In the genomic region with DNA sequence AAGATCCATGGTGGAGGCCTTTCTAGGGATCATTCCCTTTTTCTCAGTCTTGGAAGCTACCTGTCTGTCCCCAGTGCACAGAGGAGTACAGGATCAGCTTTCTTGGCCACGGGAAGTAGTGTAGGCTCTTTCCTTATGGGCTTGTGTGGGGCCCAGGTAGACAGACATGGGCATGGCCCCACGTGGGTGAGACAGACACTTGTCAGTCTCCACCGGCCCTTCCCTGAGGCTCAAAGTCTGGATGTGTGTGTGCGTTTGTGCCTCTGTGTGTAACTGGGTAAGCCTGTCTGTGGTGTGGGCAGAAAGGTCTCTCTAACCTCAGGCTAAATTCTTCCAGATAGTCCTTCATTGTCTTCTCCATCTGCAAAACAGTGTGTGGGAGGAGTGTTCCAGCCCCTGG, we compare ENCODE assay signal across 21 mouse cellular contexts. TPM values are rescaled to one million over a fixed set of nuclear protein-coding genes. Genes with fewer than 3 reads are reported as not detected.
DNase-seq lines count a peak whose midpoint lies in the region; ATAC-seq and TF ChIP-seq lines count a peak whose summit lies in the region.
"Had no signal": no experiment of that assay in that cellular context is flagged by ENCODE, and none has a peak within 500 bp of the region (broad histone marks: within the 10 kb centered on the region; RNA-seq: fewer than 3 reads in every experiment).

No protein-coding gene starts in this region.

- 56% methylated on average over 4 of the region's 4 CpGs for WGBS in kidney, postnatal 0 days
- WGBS in lung, embryonic 15.5 days: 58% methylated on average over 4 of the region's 4 CpGs
- 50% methylated on average over 4 of the region's 4 CpGs for WGBS in embryonic facial prominence, embryonic 11.5 days
- WGBS in intestine, embryonic 16.5 days: 54% methylated on average over 4 of the region's 4 CpGs
- 66% methylated on average over 4 of the region's 4 CpGs for WGBS in hindbrain, embryonic 10.5 days

- no peaks in the 10 kb centered on the region for H3K27me3 ChIP-seq in kidney, postnatal 0 days (ENCODE audit: insufficient read depth, low read length)
- no peaks in the 10 kb centered on the region for H3K27me3 ChIP-seq in lung, embryonic 15.5 days
- H3K27me3 ChIP-seq in embryonic facial prominence, embryonic 11.5 days (ENCODE audit: control insufficient read depth, insufficient read depth, low read length): no peaks in the 10 kb centered on the region; the same call in 1 of the 2 replicates
- H3K27me3 ChIP-seq in intestine, embryonic 16.5 days (replicated peaks; ENCODE audit: control insufficient read depth, insufficient read depth, low read length): no peaks in the 10 kb centered on the region
- H3K27me3 ChIP-seq in hindbrain, embryonic 10.5 days (ENCODE audit: insufficient read depth, poor library complexity, severe bottlenecking): peaks cover 15% of the 10 kb centered on the region; the same call in 1 of the 2 replicates
- H3K27me3 ChIP-seq: embryonic facial prominence, embryonic 15.5 days; limb, embryonic 13.5 days had no signal

- no peaks in the 10 kb centered on the region for H3K9me3 ChIP-seq in kidney, postnatal 0 days (replicated peaks; ENCODE audit: low read length)
- H3K9me3 ChIP-seq in lung, embryonic 15.5 days: no peaks in the 10 kb centered on the region
- H3K9me3 ChIP-seq in embryonic facial prominence, embryonic 11.5 days (replicated peaks; ENCODE audit: control insufficient read depth, low read length): no peaks in the 10 kb centered on the region
- no peaks in the 10 kb centered on the region for H3K9me3 ChIP-seq in intestine, embryonic 16.5 days (ENCODE audit: control insufficient read depth, low read length)
- no peaks in the 10 kb centered on the region for H3K9me3 ChIP-seq in hindbrain, embryonic 10.5 days
- H3K9me3 ChIP-seq: embryonic facial prominence, embryonic 15.5 days; forebrain, embryonic 15.5 days; G1E; heart, embryonic 10.5 days; limb, embryonic 13.5 days; midbrain, embryonic 12.5 days had no signal

- H3K36me3 ChIP-seq in kidney, postnatal 0 days (ENCODE audit: insufficient read depth, low read length): no peaks in the 10 kb centered on the region
- no peaks in the 10 kb centered on the region for H3K36me3 ChIP-seq in lung, embryonic 15.5 days
- H3K36me3 ChIP-seq in embryonic facial prominence, embryonic 11.5 days (replicated peaks; ENCODE audit: control insufficient read depth, insufficient read depth, low read depth, low read length): no peaks in the 10 kb centered on the region
- H3K36me3 ChIP-seq in intestine, embryonic 16.5 days (ENCODE audit: control insufficient read depth, insufficient read depth, low read length): no peaks in the 10 kb centered on the region
- H3K36me3 ChIP-seq in hindbrain, embryonic 10.5 days: no peaks in the 10 kb centered on the region
- H3K36me3 ChIP-seq: embryonic facial prominence, embryonic 15.5 days; forebrain, embryonic 15.5 days; G1E; heart, embryonic 10.5 days; limb, embryonic 13.5 days; midbrain, embryonic 12.5 days had no signal

- peak overlapping the region; percentile 55 for H3K27ac ChIP-seq in kidney, postnatal 0 days
- H3K27ac ChIP-seq in lung, embryonic 15.5 days: peak overlapping the region; percentile 54; the same call in 1 of the 2 replicates
- no peak overlapping the region for H3K27ac ChIP-seq in embryonic facial prominence, embryonic 11.5 days (replicated peaks; ENCODE audit: low read depth, low read length)
- peak overlapping the region; percentile 71 for H3K27ac ChIP-seq in intestine, embryonic 16.5 days (ENCODE audit: low read length)
- H3K27ac ChIP-seq in hindbrain, embryonic 10.5 days: no peak overlapping the region
- H3K27ac ChIP-seq: embryonic facial prominence, embryonic 15.5 days; forebrain, embryonic 15.5 days; heart, embryonic 10.5 days; layer of hippocampus, adult 2 months; limb, embryonic 13.5 days; macrophage; midbrain, embryonic 12.5 days had no signal

- no peak overlapping the region for H3K9ac ChIP-seq in kidney, postnatal 0 days (ENCODE audit: low read depth, low read length)
- no peak overlapping the region for H3K9ac ChIP-seq in lung, embryonic 15.5 days
- 0 out of 2 replicates have a peak overlapping the region, but pooled peaks have one; percentile 2 for H3K9ac ChIP-seq in embryonic facial prominence, embryonic 11.5 days (replicated peaks; ENCODE audit: low read length)
- H3K9ac ChIP-seq in intestine, embryonic 16.5 days (ENCODE audit: low read depth, low read length): 0 out of 2 replicates have a peak overlapping the region, but pooled peaks have one; percentile 25
- H3K9ac ChIP-seq: embryonic facial prominence, embryonic 15.5 days; forebrain, embryonic 15.5 days; limb, embryonic 13.5 days; midbrain, embryonic 12.5 days had no signal

- no peak for TF ChIP-seq CTCF in kidney, postnatal 0 days (IDR thresholded peaks at IDR 0.05; ENCODE audit: low read depth)

- H3K4me2 ChIP-seq in kidney, postnatal 0 days (ENCODE audit: low read length): no peak overlapping the region
- H3K4me2 ChIP-seq in lung, embryonic 15.5 days: no peak overlapping the region
- no peak overlapping the region for H3K4me2 ChIP-seq in embryonic facial prominence, embryonic 11.5 days (ENCODE audit: low read depth, low read length)
- no peak overlapping the region for H3K4me2 ChIP-seq in intestine, embryonic 16.5 days (ENCODE audit: low read depth, low read length)
- H3K4me2 ChIP-seq: embryonic facial prominence, embryonic 15.5 days; forebrain, embryonic 15.5 days; limb, embryonic 13.5 days; midbrain, embryonic 12.5 days had no signal

- peaks cover 3% of the 10 kb centered on the region; the same call in 1 of the 2 replicates for H3K4me1 ChIP-seq in kidney, postnatal 0 days (replicated peaks; ENCODE audit: insufficient read depth, low read length)
- peaks cover 13% of the 10 kb centered on the region for H3K4me1 ChIP-seq in lung, embryonic 15.5 days
- no peaks in the 10 kb centered on the region for H3K4me1 ChIP-seq in embryonic facial prominence, embryonic 11.5 days (ENCODE audit: control insufficient read depth, insufficient read depth, low read length)
- H3K4me1 ChIP-seq in intestine, embryonic 16.5 days (ENCODE audit: control insufficient read depth, insufficient read depth, low read length): peaks cover 15% of the 10 kb centered on the region
- peaks cover 27% of the 10 kb centered on the region for H3K4me1 ChIP-seq in hindbrain, embryonic 10.5 days (replicated peaks)
- H3K4me1 ChIP-seq: forebrain, embryonic 15.5 days; midbrain, embryonic 12.5 days had no signal

- no peak for DNase-seq in kidney, postnatal 0 days (ENCODE audit: low spot score)
- DNase-seq in kidney, postnatal 4 days: no peak
- DNase-seq in lung, postnatal 10 days: no peak
- DNase-seq in embryonic facial prominence, embryonic 11.5 days (ENCODE audit: low spot score): no peak
- DNase-seq in hindbrain, embryonic 10.5 days (ENCODE audit: low spot score): no peak
- no peak for DNase-seq in layer of hippocampus, adult 11-12 months (ENCODE audit: low spot score)
- DNase-seq: B cell, adult 2 months; cerebellum, adult 18-20 months; cerebellum, postnatal 14 days; gastrocnemius, postnatal 10 days had no signal

- no peak for ATAC-seq in kidney, postnatal 0 days (replicated peaks; ENCODE audit: low FRiP score, low read depth)
- ATAC-seq in lung, embryonic 15.5 days (ENCODE audit: borderline replicate concordance, extremely low read depth, low FRiP score, low TSS enrichment): no peak
- ATAC-seq in embryonic facial prominence, embryonic 11.5 days (replicated peaks; ENCODE audit: insufficient number of reproducible peaks, low FRiP score, low TSS enrichment, low read depth): no peak
- ATAC-seq in intestine, embryonic 16.5 days: peak; percentile 68
- ATAC-seq: forebrain, embryonic 15.5 days; hindbrain, embryonic 16.5 days had no signal

- no peak overlapping the region for H3K4me3 ChIP-seq in kidney, postnatal 0 days (replicated peaks; ENCODE audit: low read depth, low read length)
- H3K4me3 ChIP-seq in lung, embryonic 15.5 days: no peak overlapping the region
- H3K4me3 ChIP-seq in embryonic facial prominence, embryonic 11.5 days (ENCODE audit: low read depth, low read length): no peak overlapping the region
- H3K4me3 ChIP-seq in intestine, embryonic 16.5 days (ENCODE audit: low read length): no peak overlapping the region
- H3K4me3 ChIP-seq in hindbrain, embryonic 10.5 days: no peak overlapping the region
- H3K4me3 ChIP-seq: embryonic facial prominence, embryonic 15.5 days; forebrain, embryonic 15.5 days; heart, embryonic 10.5 days; layer of hippocampus, adult 2 months; limb, embryonic 13.5 days; midbrain, embryonic 12.5 days had no signal

RNA-seq across cellular contexts. Expression of a gene that starts 17.7 kb away (rescaled TPM):
- polyA plus RNA-seq in kidney, postnatal 0 days (2015; fragmentation: Nextera tagmentation; extraction: Ambion mirVana): 4.2 and 6.1 TPM in 2 replicates
- polyA plus RNA-seq in lung, embryonic 15.5 days (2015; fragmentation: Nextera tagmentation; extraction: Ambion mirVana): 5.8 and 6.0 TPM in 2 replicates
- 6.6 and 8.3 TPM in 2 replicates for polyA plus RNA-seq in embryonic facial prominence, embryonic 11.5 days (2014; fragmentation: Nextera tagmentation; extraction: Ambion mirVana)
- polyA plus RNA-seq in intestine, embryonic 16.5 days (2015; fragmentation: Nextera tagmentation; extraction: Ambion mirVana): 5.9 and 7.5 TPM in 2 replicates
- polyA plus RNA-seq in hindbrain, embryonic 10.5 days (2016; fragmentation: Nextera tagmentation; extraction: Ambion mirVana): 5.9 and 10.7 TPM in 2 replicates
- polyA plus RNA-seq: G1E, macrophage had no signal

RNA-seq across cellular contexts. Expression of a gene that starts 24.2 kb away (rescaled TPM):
- 79.5 and 83.5 TPM in 2 replicates for polyA plus RNA-seq in kidney, postnatal 0 days (2015; fragmentation: Nextera tagmentation; extraction: Ambion mirVana)
- 89.7 and 94.5 TPM in 2 replicates for polyA plus RNA-seq in lung, embryonic 15.5 days (2015; fragmentation: Nextera tagmentation; extraction: Ambion mirVana)
- 26.9 and 30.2 TPM in 2 replicates for polyA plus RNA-seq in embryonic facial prominence, embryonic 11.5 days (2014; fragmentation: Nextera tagmentation; extraction: Ambion mirVana)
- polyA plus RNA-seq in intestine, embryonic 16.5 days (2015; fragmentation: Nextera tagmentation; extraction: Ambion mirVana): 62.9 and 69.6 TPM in 2 replicates
- 16.5 and 17.7 TPM in 2 replicates for polyA plus RNA-seq in hindbrain, embryonic 10.5 days (2016; fragmentation: Nextera tagmentation; extraction: Ambion mirVana)
- polyA plus RNA-seq: G1E had no signal

RNA-seq across cellular contexts. Expression of a gene that starts 32.7 kb away (rescaled TPM):
- 24.4 and 25.4 TPM in 2 replicates for polyA plus RNA-seq in kidney, postnatal 0 days (2015; fragmentation: Nextera tagmentation; extraction: Ambion mirVana)
- 29.0 and 29.9 TPM in 2 replicates for polyA plus RNA-seq in lung, embryonic 15.5 days (2015; fragmentation: Nextera tagmentation; extraction: Ambion mirVana)
- 39.1 and 39.5 TPM in 2 replicates for polyA plus RNA-seq in embryonic facial prominence, embryonic 11.5 days (2014; fragmentation: Nextera tagmentation; extraction: Ambion mirVana)
- 12.1 and 14.1 TPM in 2 replicates for polyA plus RNA-seq in intestine, embryonic 16.5 days (2015; fragmentation: Nextera tagmentation; extraction: Ambion mirVana)
- polyA plus RNA-seq in hindbrain, embryonic 10.5 days (2016; fragmentation: Nextera tagmentation; extraction: Ambion mirVana): 22.4 and 23.2 TPM in 2 replicates
- polyA plus RNA-seq: G1E, macrophage had no signal

RNA-seq across cellular contexts. Expression of a gene that starts 34.7 kb away (rescaled TPM):
- 75.8 and 82.2 TPM in 2 replicates for polyA plus RNA-seq in kidney, postnatal 0 days (2015; fragmentation: Nextera tagmentation; extraction: Ambion mirVana)
- polyA plus RNA-seq in lung, embryonic 15.5 days (2015; fragmentation: Nextera tagmentation; extraction: Ambion mirVana): 62.3 and 65.4 TPM in 2 replicates
- polyA plus RNA-seq in embryonic facial prominence, embryonic 11.5 days (2014; fragmentation: Nextera tagmentation; extraction: Ambion mirVana): 39.8 and 45.7 TPM in 2 replicates
- polyA plus RNA-seq in intestine, embryonic 16.5 days (2015; fragmentation: Nextera tagmentation; extraction: Ambion mirVana): 62.7 and 74.1 TPM in 2 replicates
- 34.4 and 36.8 TPM in 2 replicates for polyA plus RNA-seq in hindbrain, embryonic 10.5 days (2016; fragmentation: Nextera tagmentation; extraction: Ambion mirVana)
- polyA plus RNA-seq: G1E had no signal

RNA-seq across cellular contexts. Expression of a gene that starts 44.7 kb away (rescaled TPM):
- 85.4 and 90.7 TPM in 2 replicates for polyA plus RNA-seq in kidney, postnatal 0 days (2015; fragmentation: Nextera tagmentation; extraction: Ambion mirVana)
- 61.5 and 63.0 TPM in 2 replicates for polyA plus RNA-seq in lung, embryonic 15.5 days (2015; fragmentation: Nextera tagmentation; extraction: Ambion mirVana)
- polyA plus RNA-seq in embryonic facial prominence, embryonic 11.5 days (2014; fragmentation: Nextera tagmentation; extraction: Ambion mirVana): 17.8 and 17.9 TPM in 2 replicates
- 49.3 and 51.6 TPM in 2 replicates for polyA plus RNA-seq in intestine, embryonic 16.5 days (2015; fragmentation: Nextera tagmentation; extraction: Ambion mirVana)
- 36.4 and 38.1 TPM in 2 replicates for polyA plus RNA-seq in hindbrain, embryonic 10.5 days (2016; fragmentation: Nextera tagmentation; extraction: Ambion mirVana)

Comparison
In these comparisons a context has a peak if more than half of its experiments do, and no peak if none do; other contexts are left out.
1. H3K27ac ChIP-seq: peak in kidney, postnatal 0 days (single experiment), lung, embryonic 15.5 days (single experiment) and intestine, embryonic 16.5 days (single experiment); none in embryonic facial prominence, embryonic 11.5 days (single experiment) and hindbrain, embryonic 10.5 days (single experiment).
2. H3K9ac ChIP-seq: peak in embryonic facial prominence, embryonic 11.5 days (single experiment) and intestine, embryonic 16.5 days (single experiment); none in kidney, postnatal 0 days (single experiment) and lung, embryonic 15.5 days (single experiment).